Mouse (Mus musculus): ENCODE data around the gene Pmpca. TPM values are rescaled to one million over a fixed set of nuclear protein-coding genes. Genes with fewer than 3 reads are reported as not detected.
A peak's percentile ranks its signal among the peaks of the same experiment; 100 is the strongest.

The Pmpca gene
- total RNA-seq (2014; rRNA removed; ENCODE audit: low replicate concordance) (52.5 and 102 TPM in 2 replicates), polyA plus RNA-seq (2015; fragmentation: Nextera tagmentation; extraction: Ambion mirVana) (91.1 and 99.2 TPM in 2 replicates)

GRCm38 (mm10) chr2:26389154-26389690 lies at the start of gene Pmpca, which contains the start of gene Entr1:
Gene Pmpca, plus strand, starts transcription at chr2:26389339.
Gene Entr1, minus strand, starts transcription at chr2:26389316.
- ATAC-seq (ENCODE audit: insufficient read depth, low read depth): peak; percentile 87
- whole genome bisulfite sequencing: under 1% methylated on average over 52 of the region's 60 CpGs

GRCm38 (mm10) chr2:26341510-26341981 lies 47.6 kb upstream of the Pmpca start:
- Histone ChIP-seq H3K9me3 (replicated peaks; ENCODE audit: control insufficient read depth, low read length) (no peaks in the 10 kb centered on the region), H3K9ac (replicated peaks; ENCODE audit: low read depth, low read length) (peak overlapping the region; percentile 79), H3K27me3 (ENCODE audit: control insufficient read depth, insufficient read depth, low read length) (no peaks in the 10 kb centered on the region), H3K4me2 (ENCODE audit: low read depth, low read length) (peak overlapping the region; percentile 83), H3K4me3 (ENCODE audit: low read depth, low read length) (peak overlapping the region; percentile 53), H3K27ac (ENCODE audit: low read depth) (peak overlapping the region; percentile 96), H3K4me1 (ENCODE audit: control insufficient read depth, insufficient read depth) (peaks cover 40% of the 10 kb centered on the region), H3K36me3 (replicated peaks; ENCODE audit: control insufficient read depth, insufficient read depth, low read length) (peaks cover 47% of the 10 kb centered on the region)
- WGBS: 14% methylated on average over 2 of the region's 2 CpGs
- TF ChIP-seq CTCF (IDR thresholded peaks at IDR 0.05; ENCODE audit: low read depth) (no peak), EP300 (IDR thresholded peaks at IDR 0.05; ENCODE audit: low read depth) (peak; percentile 42; the same call in 1 of the 2 replicates)
- ATAC-seq (ENCODE audit: insufficient read depth, low read depth) (peak; percentile 33), DNase-seq (ENCODE audit: low spot score) (peak; percentile 75)

More at GRCm38 (mm10) chr2:26389154-26389690, at the start of gene Pmpca, which contains the start of gene Entr1:
- H3K4me3 ChIP-seq (ENCODE audit: low read depth, low read length): peak within 1 kb of the TSS; percentile 91
- H3K9me3 ChIP-seq (replicated peaks; ENCODE audit: control insufficient read depth, low read length): no peaks in the 10 kb centered on the region
- H3K9ac ChIP-seq (replicated peaks; ENCODE audit: low read depth, low read length): peak within 1 kb of the TSS; percentile 91
- DNase-seq (ENCODE audit: low spot score): peak; percentile 77
- H3K27ac ChIP-seq (ENCODE audit: low read depth): peak within 1 kb of the TSS; percentile 74
- H3K27me3 ChIP-seq (ENCODE audit: control insufficient read depth, insufficient read depth, low read length): no peaks in the 10 kb centered on the region
- peaks cover 74% of the 10 kb centered on the region for H3K36me3 ChIP-seq (replicated peaks; ENCODE audit: control insufficient read depth, insufficient read depth, low read length)
- H3K4me2 ChIP-seq (ENCODE audit: low read depth, low read length): peak within 1 kb of the TSS; percentile 99
- H3K4me1 ChIP-seq (ENCODE audit: control insufficient read depth, insufficient read depth): peaks cover 10% of the 10 kb centered on the region
- TF ChIP-seq EP300 (IDR thresholded peaks at IDR 0.05; ENCODE audit: low read depth) (no peak), CTCF (IDR thresholded peaks at IDR 0.05; ENCODE audit: low read depth) (no peak)

- Histone ChIP-seq H3K27ac (ENCODE audit: low read depth) (peak overlapping the region; percentile 96), H3K9ac (replicated peaks; ENCODE audit: low read depth, low read length) (peak overlapping the region; percentile 79; the same call in 1 of the 2 replicates), H3K4me2 (ENCODE audit: low read depth, low read length) (peak overlapping the region; percentile 83), H3K9me3 (replicated peaks; ENCODE audit: control insufficient read depth, low read length) (no peaks in the 10 kb centered on the region), H3K27me3 (ENCODE audit: control insufficient read depth, insufficient read depth, low read length) (no peaks in the 10 kb centered on the region), H3K4me3 (ENCODE audit: low read depth, low read length) (peak overlapping the region; percentile 53; the same call in 1 of the 2 replicates), H3K4me1 (ENCODE audit: control insufficient read depth, insufficient read depth) (peaks cover 40% of the 10 kb centered on the region), H3K36me3 (replicated peaks; ENCODE audit: control insufficient read depth, insufficient read depth, low read length) (peaks cover 52% of the 10 kb centered on the region)
- ATAC-seq (ENCODE audit: insufficient read depth, low read depth): peak; percentile 82
- WGBS: 15% methylated on average over 10 of the region's 10 CpGs
- no peak for TF ChIP-seq CTCF (IDR thresholded peaks at IDR 0.05; ENCODE audit: low read depth)
- TF ChIP-seq EP300 (IDR thresholded peaks at IDR 0.05; ENCODE audit: low read depth): no peak; the same call in 1 of the 2 replicates
- DNase-seq (ENCODE audit: low spot score): peak; percentile 90
Measured at GRCm38 (mm10) chr2:26342044-26342443, 47.1 kb upstream of the Pmpca start.

GRCm38 (mm10) chr2:26342609-26343490 lies 46.3 kb upstream of the Pmpca start:
- peak overlapping the region; percentile 83 for H3K4me2 ChIP-seq (ENCODE audit: low read depth, low read length)
- H3K4me3 ChIP-seq (ENCODE audit: low read depth, low read length): peak overlapping the region; percentile 7; the same call in 1 of the 2 replicates
- no peak for TF ChIP-seq CTCF (IDR thresholded peaks at IDR 0.05; ENCODE audit: low read depth)
- 0 out of 2 replicates have a peak, but pooled peaks have one; percentile 12 for TF ChIP-seq EP300 (IDR thresholded peaks at IDR 0.05; ENCODE audit: low read depth)
- H3K9ac ChIP-seq (replicated peaks; ENCODE audit: low read depth, low read length): no peak overlapping the region; the same call in 1 of the 2 replicates
- H3K9me3 ChIP-seq (replicated peaks; ENCODE audit: control insufficient read depth, low read length): no peaks in the 10 kb centered on the region
- DNase-seq (ENCODE audit: low spot score): peak; percentile 49
- H3K27ac ChIP-seq (ENCODE audit: low read depth): peak overlapping the region; percentile 96
- no peaks in the 10 kb centered on the region for H3K27me3 ChIP-seq (ENCODE audit: control insufficient read depth, insufficient read depth, low read length)
- H3K36me3 ChIP-seq (replicated peaks; ENCODE audit: control insufficient read depth, insufficient read depth, low read length): peaks cover 60% of the 10 kb centered on the region
- 40% methylated on average over 11 of the region's 11 CpGs for WGBS
- no peak for ATAC-seq (ENCODE audit: insufficient read depth, low read depth)
- H3K4me1 ChIP-seq (ENCODE audit: control insufficient read depth, insufficient read depth): peaks cover 41% of the 10 kb centered on the region

- H3K36me3 ChIP-seq (replicated peaks; ENCODE audit: control insufficient read depth, insufficient read depth, low read length): peaks cover 67% of the 10 kb centered on the region
Measured at GRCm38 (mm10) chr2:26348241-26348640, 40.9 kb upstream of the Pmpca start.

More at GRCm38 (mm10) chr2:26348241-26348640, 40.9 kb upstream of the Pmpca start:
- WGBS: 48% methylated on average over 6 of the region's 6 CpGs
- peak; percentile 51 for DNase-seq (ENCODE audit: low spot score)
- Histone ChIP-seq H3K27ac (ENCODE audit: low read depth) (peak overlapping the region; percentile 48), H3K4me3 (ENCODE audit: low read depth, low read length) (no peak overlapping the region), H3K4me2 (ENCODE audit: low read depth, low read length) (no peak overlapping the region), H3K9ac (replicated peaks; ENCODE audit: low read depth, low read length) (no peak overlapping the region), H3K4me1 (ENCODE audit: control insufficient read depth, insufficient read depth) (peaks cover 24% of the 10 kb centered on the region), H3K9me3 (replicated peaks; ENCODE audit: control insufficient read depth, low read length) (no peaks in the 10 kb centered on the region), H3K27me3 (ENCODE audit: control insufficient read depth, insufficient read depth, low read length) (no peaks in the 10 kb centered on the region)
- TF ChIP-seq CTCF (IDR thresholded peaks at IDR 0.05; ENCODE audit: low read depth) (no peak), EP300 (IDR thresholded peaks at IDR 0.05; ENCODE audit: low read depth) (no peak)
- peak; percentile 31 for ATAC-seq (ENCODE audit: insufficient read depth, low read depth)
